Mouse (Mus musculus) mesoderm, embryonic 11.5 days (tissue): ENCODE results near the gene Calhm3.

ENCODE experiments used
- DNase-seq: peaks from one replicate; pipeline ENCODE4 v3.0.0-alpha.2; 2012; ENCODE audit warnings: low read depth, low spot score

The Calhm3 gene

GRCm38 (mm10) chr19:47122802-47123201 lies 34.8 kb downstream of the Calhm3 start:
- DNase-seq, result no peak

GRCm38 (mm10) chr19:47121054-47121453 lies 36.5 kb downstream of the Calhm3 start:
- DNase-seq, result no peak

- DNase-seq, result no peak
Observed at GRCm38 (mm10) chr19:47118634-47119033, 38.9 kb downstream of the Calhm3 start.

GRCm38 (mm10) chr19:47104641-47105271 lies 52.8 kb downstream of the Calhm3 start:
- no peak for DNase-seq
